Mouse (Mus musculus): ENCODE measurements at regions not wholly inside any gene's neighbourhood (a gene's known extent, or its start where the extent isn't known, plus 50 kb on each side); places are given as distances from the start of the nearest gene placed in this dataset.
A peak's percentile ranks its signal among the peaks of the same experiment; 100 is the strongest.

DNA sequence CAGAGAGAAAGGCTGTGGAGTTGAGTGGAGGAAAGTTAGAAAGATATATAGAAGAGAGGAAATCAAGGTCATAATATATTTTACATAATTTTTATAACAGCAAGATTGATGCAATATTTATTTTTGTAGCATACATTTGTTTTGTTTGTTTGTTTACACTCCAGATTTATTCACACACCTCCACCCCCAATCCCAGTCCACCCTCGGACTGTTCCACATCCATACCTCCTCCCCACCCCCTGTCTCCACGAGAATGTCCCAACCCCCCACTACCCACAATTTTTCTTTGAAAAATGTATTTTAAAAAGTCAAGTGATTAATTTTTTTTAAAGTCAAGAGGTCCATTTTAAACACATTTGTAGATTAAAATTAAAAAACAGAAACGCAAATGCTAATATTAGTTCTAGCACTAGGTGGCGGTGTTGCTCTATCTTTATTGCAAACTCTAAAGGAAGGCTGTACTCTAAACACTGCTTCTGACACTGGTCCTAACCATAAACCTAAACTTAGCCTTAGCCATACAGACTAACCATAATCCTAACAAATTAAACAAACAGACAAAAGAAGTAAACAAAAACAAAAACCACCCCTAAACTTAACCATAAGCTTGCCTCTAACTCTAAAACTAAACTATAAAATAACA is 67.8 kb downstream of the Olfr1505 start:
- peak; percentile 57 for DNase-seq

DNA sequence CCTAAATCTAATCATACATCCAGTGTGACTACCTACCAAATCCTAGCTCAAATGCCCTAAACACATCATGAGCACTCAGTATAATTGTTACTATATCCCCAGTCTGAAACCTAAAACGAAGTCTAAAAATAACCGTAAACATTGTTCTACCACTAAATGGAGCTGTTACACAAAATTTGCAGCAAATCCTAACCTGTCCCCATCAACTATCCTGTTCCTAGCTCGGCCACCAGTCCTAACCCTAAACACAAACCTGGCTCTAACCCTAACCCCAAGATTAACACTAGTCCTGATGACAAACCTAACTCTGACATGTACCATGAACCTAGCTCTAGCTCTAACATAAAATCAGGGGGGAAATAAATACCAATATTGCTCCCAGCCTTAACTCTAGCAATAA is 69.5 kb downstream of the Olfr1505 start:
- no peak for DNase-seq
